Mouse (Mus musculus): ENCODE measurements around the gene Camk2g.

The Camk2g gene

DNA sequence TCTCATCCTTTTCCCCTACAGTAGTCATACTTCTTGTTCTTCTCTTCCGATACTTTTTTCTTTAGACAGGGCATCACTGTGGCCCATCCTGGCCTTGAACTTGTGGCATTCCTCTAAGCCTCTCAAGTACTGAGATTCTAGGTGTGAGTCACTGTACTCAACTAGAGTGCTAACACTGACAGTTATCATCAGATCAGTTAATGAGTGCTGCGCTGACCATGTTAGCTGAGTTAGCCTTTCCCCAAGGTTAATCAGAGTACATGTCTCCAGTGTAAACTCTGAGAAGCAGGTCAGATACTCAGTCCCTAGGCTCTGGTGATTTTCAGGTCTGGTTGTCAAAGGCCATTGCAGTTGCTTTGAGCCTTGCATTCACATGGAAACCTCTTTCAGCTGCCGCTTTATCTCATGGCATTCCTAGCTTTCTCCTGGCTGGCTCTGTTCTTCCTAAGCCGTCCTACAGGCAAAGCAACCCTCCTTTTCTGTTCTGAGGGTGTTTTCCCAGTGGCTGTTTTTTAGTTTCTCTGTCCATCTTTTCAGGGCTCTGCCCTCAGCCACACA is 44.3 kb downstream of the Camk2g start:
- in situ Hi-C loops (cut with MboI; ENCODE audit: unreplicated experiment in 2 of 2), result loop anchor here in 1 of 2 experiments (25.0 kb wide), 1 partner anchor 113 kb away; no protein-coding TSS in a partner anchor

DNA sequence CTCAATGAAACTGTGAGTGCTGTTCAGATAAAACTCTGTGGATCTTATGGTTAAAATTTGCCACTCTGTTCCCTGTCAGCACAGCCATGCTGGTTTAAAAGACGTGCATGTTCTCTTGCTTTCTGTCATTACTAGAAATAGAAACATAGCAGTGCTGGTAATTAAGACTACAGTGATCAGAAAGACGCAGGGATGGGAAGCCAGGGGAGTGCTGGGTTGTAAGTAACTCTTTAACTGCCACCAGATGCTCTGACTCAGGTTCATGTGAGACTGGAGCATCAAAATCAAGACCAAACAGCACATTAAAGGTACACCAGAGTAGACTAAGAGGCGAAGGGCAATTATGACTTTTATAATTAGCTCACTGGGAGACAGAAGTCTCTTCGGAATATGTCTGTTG is 45.5 kb downstream of the Camk2g start:
- in situ Hi-C loops (cut with MboI; ENCODE audit: unreplicated experiment in 2 of 2), result no loop called here

DNA sequence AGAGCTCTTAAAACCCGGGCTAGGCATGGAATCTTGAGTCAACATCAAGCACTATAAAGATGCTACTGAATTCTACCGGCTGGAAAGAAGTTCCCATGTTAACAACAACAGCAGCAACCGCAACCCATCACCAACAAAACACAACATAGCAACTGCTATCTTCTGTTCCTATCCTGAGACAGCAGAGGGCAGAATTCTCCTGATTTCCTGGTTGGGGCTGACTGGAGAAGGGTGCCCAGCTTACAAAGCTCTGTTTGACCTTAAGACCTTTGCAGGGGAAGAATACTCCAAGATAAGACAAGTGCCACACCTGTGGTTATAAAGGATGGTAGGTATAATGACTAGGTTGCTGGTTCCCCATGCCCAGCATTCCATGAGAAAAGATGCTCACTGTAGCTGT is 47.0 kb downstream of the Camk2g start:
- in situ Hi-C loops (cut with MboI; ENCODE audit: unreplicated experiment in 2 of 2), result no loop called here

DNA sequence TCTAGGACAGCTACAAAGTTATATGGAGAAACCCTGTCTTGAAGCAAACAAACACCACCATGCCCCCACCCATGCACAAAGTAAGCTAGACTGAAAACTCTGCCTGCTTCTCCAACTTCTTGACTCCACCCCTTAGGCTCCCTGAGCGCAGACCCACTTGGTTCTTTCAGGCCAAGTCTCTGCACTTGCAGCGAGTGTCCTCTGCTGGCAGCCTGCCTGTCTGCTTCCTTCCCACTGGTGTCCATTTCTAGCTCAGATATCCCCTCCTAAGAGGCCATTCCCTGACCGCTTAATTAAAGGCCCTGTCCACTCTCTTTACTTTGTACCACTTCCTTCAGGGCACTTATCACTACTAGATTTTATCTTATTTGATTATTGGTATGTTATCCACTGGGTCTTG is 50.3 kb downstream of the Camk2g start:
- in situ Hi-C loops (cut with MboI; ENCODE audit: unreplicated experiment in 2 of 2), result no loop called here

DNA sequence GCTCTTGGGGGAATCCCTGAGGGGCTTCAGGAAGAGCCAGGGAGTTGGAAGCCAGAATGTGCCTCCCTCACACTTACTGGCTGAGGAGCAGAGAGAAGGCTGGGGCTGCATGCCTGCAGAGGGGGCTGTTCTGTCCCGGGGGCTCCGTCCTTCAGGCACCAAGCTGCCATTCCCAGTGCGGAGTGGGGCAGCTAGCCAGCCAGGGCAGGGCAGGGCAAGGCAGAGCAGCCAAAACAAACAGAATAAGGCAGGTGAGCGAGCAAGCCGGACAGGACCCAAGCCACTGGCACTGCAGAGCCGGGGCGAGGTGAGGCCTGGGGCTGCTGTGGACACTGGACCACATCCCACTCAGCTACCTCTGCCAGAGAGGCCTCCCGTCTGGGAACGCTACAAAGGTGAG is 52.6 kb downstream of the Camk2g start:
- in situ Hi-C loops (cut with MboI; ENCODE audit: unreplicated experiment in 2 of 2), result no loop called here

DNA sequence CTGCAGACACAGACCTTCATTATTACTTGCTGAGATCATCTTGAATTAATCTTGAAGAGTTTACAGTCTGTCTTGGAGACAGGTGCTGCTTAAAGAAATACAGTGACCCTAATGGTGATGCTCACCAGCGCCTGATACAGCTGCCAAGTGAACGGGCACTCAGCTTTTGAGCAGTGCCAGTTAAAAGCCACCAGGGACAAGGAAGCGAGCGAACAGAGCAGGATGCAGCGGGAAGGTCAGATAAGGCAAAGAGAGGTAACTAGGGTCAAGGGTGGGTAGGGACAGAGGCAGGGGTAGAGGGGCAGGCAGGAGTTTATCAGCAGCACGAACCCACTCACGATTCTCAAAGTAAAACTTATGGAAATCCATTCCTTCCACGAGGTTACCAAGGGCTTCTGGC is 55.4 kb downstream of the Camk2g start:
- in situ Hi-C loops (cut with MboI; ENCODE audit: unreplicated experiment in 2 of 2), result no loop called here

DNA sequence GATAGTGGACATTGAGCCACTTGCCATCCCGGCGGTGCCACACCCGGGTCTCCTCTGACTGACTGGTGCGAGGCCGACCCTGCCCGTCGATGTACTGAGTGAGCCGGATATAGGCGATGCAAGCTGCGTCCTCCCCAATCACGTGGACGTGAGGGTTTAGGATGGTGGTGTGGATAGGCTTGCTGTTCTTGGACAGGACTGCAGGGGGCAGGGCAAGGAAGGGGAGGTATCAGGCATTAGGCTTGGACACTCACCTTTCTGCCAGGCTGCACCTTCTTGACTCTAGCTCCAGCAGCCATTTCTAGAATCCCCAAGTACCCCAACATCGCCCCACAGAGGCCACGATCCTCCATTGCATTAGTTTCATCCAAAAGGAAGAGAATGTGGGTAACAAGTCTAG is 56.6 kb downstream of the Camk2g start:
- in situ Hi-C loops (cut with MboI; ENCODE audit: unreplicated experiment in 2 of 2), result no loop called here

DNA sequence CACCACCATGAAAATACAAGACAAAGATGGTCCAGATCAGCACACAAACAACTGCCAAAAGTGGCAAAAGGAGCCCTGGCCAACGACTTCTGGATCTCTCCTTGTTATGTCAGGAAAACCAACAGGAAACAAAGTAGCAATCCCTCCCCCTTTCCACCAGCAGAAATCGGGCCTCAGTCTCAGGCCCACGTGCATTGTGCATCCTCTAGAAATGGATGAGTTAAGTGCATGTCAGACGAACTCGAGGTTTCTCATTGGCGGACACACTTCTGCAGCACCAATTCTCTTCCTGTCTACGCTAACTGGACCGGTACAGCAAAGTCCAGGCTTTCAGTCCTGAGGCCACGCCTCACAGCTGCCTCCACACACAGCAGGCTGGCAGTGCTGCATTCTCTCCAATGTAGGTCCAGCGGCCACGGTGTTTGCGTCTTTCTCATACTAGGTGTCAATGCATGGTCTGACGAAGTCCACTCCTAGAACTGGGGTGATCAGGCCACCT is 57.9 kb downstream of the Camk2g start:
- in situ Hi-C loops (cut with MboI; ENCODE audit: unreplicated experiment in 2 of 2), result no loop called here

DNA sequence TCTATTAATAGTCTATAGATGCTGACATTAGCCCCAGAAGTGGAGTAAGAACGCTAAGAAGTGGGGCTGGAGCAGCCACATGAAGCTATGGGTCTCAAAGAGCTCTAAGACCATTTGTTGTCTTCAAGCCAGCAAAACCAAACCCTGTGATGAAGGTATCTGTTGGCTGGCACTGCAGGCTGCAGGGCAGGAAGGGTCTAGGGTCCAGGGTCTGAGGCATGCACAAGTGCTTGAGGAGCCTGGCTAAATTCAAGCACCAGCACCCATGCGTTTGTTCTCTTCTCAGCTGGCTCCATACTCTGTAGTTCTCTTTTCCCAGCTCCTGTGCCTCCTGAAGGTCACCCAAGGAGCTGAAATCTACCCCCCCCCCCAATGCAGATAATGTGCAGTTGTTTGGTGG is 58.8 kb downstream of the Camk2g start:
- in situ Hi-C loops (cut with MboI; ENCODE audit: unreplicated experiment in 2 of 2), result no loop called here

DNA sequence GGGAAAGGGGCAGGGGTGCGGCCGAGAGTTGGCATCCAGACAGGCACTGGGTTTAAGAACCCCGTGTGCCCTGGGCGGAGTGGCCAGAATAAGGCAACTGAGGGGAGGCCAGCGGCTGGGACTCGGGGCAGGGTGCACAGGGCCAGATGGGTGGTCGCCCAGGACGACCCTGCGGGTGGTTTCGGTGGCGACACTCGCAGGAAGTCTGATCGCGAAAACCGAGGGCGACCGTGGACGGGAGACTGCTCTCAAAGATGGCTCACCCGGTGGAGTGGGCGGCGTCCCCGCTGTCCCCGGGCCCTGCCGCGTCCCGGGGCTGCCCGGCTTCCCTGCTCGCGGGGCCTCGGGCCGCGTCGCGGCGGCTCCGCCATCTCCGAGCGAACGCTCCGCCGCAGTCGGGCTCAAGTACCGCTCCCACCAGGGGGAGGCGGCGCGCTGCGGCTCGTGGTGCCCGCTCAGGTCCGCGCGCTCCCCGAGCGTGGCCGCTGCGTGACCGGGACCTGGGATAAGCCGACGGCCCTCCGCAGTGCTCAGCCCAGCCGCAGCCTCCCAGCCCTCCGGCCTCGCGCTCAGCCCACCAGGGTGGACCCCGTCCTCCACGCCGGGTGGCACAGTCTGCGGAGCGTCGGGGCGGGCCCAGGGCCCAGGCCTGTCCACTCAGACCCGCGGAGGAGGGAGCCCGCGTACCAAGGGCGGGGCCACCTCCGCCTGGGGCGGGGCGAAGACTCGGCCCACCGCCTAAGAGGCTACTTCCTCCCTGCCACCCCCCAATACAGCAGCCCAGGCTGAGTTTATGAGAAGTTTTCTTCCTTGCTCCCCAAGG is 59.7 kb downstream of the Camk2g start, which contains the start of gene Ndst2:
Gene Ndst2 (minus strand): TSS at position 611 of the 823 bp plus-strand sequence.
- in situ Hi-C loops (cut with MboI; ENCODE audit: unreplicated experiment in 2 of 2), result no loop called here

DNA sequence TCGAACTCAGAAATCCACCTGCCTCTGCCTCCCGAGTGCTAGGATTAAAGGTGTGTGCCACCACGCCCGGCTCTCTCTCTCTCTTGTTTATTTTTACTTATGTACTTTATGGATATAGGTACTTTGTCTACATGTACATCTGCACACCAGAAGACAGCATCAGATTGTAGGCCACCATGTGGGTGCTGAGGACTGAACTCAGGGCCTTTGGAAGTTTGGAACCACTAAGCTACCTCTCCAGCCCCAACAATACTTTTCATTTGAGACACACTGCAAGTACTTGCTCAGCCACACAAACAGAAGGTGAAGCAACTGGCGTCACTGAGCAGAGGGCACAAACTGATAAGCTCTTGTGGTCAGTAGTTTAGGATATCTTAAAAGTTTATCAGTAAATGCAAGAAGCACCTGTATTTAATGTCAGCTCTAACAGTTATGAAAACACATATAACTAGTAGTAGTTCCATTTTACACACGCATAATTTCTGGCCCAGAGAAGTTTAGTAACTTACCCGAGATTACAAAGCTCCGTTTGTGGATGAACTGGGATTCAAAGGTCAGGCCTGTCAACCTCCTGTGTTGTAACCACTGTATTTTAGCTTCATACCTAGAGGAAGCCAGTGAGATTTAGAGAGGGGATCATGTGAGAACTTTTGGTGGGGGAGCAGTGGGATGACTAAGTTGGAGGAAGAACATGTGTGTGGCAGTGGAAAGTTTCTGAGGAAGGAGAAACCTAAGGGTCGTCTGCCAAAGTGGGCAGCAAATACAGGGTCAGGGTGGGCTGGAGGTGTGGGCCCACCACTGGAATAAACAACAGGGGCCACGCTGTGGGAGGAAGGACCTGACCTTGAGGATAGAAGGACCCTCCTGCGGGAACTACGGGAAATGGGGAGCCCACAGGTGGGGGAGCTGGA is 60.6 kb downstream of the Camk2g start:
- in situ Hi-C loops (cut with MboI; ENCODE audit: unreplicated experiment in 2 of 2), result no loop called here

DNA sequence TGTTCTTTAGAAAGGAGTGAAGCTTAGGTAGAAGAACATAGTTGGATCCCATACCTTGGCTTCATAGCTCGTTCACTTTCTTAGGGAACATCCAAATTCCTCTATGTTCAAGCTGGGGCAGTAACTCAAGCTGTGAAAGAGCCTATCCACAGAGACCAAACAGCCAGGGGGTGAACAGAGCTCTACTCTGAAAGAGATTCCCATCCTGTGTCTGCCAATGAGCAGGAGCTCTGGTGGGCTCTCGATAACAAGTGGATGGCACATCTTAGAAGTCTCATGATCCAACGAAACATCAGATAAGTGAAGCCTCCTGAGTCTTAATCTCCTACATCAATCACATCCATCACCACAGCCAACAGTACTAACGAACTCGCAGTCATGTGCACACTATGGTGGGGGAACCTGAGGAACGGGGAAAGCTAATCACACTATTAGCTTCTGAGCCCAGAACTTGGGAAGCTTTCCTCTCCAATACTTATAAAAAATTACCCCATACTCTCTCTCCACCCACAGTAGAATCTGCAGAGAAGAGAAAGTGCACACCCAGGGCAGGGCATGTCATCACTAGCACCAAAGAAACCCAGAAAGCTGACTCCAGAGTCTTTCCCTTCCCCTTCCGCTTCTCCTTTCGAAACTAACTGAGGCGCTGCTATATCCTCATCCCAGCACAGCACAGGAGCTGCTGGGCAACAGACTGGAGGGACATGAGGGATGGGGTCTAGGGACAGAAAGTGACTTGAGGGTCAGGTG is 62.9 kb downstream of the Camk2g start:
- in situ Hi-C loops (cut with MboI; ENCODE audit: unreplicated experiment in 2 of 2), result no loop called here

DNA sequence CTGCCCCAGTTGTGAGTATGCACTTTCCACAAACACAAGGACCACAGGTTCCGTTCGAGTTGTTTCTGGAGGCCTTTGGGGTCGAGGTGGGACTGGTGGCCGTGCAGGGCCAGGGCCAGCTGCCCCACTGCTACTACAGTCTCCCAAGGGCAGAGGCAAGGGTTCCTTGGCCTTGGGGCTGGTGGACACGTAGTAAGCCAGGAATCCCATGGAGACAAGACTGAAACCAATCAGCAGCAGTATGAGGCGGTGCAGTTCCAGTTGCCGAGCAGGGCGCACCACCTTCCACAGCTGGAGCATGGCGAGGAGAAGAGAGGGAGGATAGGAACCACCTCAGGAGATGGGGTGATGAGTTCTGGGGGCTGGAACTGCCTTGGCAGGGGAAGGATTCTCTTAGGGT is 64.0 kb downstream of the Camk2g start:
- in situ Hi-C loops (cut with MboI; ENCODE audit: unreplicated experiment in 2 of 2), result no loop called here

DNA sequence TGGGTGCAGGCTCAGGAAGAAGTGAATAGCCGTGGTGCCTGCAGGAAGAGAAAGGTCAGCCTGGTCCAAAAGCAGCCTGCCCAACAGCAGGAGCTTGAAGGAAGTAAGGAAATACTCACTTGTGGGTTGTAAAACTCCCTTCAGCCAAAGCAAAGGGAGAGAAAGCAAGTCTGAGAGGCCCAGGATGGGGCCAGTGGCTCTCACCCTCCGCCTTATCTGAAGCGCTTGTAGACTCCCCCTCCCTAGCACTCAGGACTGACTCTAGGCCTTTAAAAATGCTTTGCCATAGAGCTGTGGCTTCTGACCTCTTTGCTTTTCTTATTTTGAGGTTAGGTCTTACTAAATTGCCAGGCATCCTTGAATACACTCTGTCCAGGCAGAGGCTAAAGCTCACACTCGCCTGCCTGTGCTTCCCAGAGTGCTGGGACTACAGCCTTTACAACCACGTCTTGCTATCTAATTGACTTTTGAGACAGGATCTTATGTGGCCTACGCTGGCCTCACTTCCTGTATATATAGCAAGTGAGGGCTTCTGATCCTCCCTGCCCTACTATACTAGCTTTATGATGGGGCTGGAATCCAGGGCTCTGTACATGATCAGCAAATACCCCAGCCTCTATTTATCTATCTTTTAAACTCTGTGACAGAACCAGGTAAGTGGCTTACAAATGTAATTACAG is 68.1 kb downstream of the Camk2g start:
- in situ Hi-C loops (cut with MboI; ENCODE audit: unreplicated experiment in 2 of 2), result no loop called here

DNA sequence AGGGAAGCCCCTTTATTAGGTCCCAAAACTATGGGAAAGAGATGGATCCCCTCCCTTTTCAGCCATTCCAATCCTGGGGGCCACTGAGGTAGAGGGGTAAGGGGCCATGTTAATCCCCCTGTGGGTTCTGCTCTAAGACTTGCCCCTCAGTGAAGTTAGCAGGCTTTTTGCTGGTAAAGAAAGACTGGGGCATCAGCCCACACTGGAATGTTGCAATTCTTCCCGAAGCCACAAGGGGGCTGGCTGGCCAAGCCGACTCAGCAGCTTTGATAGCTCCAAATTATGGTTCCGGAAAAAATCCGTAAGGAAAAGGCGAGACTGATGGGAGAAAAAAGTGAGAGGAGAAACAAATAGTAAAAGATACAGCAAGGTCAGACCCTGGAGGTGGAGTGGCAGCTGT is 69.8 kb downstream of the Camk2g start:
- in situ Hi-C loops (cut with MboI; ENCODE audit: unreplicated experiment in 2 of 2), result no loop called here

DNA sequence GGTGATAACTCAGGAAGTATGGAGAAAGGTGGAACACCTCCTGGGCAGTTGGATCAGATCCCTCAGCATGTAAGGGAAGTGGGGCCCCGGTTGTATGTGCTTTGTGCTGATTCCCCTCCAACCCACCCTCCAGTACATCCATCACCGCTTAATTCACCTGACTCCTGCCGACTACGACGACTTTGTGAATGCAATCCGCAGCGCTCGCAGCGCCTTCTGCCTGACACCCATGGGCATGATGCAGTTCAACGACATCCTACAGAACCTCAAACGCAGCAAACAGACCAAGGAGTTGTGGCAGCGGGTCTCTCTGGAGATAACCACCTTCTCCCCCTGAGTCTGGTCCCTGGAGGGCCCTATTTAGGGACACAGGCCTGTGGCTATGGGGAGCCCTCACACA is 70.9 kb downstream of the Camk2g start:
- in situ Hi-C loops (cut with MboI; ENCODE audit: unreplicated experiment in 2 of 2), result no loop called here

DNA sequence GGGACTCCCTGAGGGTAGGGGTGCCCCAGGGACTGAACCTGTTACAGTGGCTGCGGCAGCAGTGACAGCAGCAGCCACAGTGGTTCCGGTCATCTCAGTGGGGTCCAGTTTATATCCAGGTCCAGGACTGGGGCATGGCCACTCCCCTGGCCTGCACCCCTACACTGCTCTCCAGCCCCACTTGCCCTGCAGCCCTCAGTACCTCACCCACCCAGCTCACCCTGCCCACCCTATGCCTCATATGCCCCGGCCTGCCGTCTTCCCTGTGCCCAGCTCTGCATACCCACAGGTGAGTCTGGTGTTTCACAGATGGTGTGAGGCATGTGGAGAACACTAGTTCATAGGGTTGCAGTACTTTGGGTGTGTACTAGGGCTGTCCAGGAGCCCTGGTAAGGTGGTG is 72.5 kb downstream of the Camk2g start:
- in situ Hi-C loops (cut with MboI; ENCODE audit: unreplicated experiment in 2 of 2), result no loop called here

DNA sequence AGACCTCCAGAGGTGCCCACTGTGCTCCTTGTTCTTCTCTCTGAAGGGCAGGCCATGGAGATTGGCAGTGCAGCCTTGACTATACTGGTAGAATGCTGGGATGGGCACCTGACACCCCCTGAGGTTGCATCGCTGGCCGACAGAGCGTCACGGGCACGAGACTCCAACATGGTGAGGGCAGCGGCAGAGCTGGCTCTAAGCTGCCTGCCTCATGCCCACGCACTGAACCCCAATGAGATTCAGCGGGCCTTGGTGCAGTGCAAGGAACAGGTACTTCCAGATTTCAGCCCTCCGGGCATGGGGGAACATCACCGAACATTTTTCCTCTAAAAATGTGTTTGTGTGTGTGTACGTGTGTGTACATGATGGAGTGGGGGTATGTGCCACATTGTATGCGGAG is 74.1 kb downstream of the Camk2g start:
- in situ Hi-C loops (cut with MboI; ENCODE audit: unreplicated experiment in 2 of 2), result no loop called here

DNA sequence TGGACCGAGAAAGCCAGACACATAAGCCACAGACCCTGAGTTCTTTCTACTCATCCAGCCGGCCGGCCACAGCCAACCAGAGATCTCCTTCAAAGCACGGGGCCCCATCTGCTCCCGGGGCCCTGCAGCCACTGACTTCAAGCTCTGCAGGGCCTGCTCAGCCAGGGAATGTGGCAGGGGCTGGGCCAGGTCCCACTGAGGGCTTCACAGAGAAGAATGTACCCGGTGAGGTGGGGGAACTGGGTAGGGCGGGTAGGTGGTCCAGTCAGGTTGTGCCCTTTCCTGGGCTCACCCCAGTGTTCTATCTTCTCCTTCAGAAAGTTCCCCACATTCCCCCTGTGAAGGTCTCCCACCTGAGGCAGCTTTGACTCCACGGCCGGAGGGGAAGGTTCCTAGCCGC is 75.4 kb downstream of the Camk2g start:
- in situ Hi-C loops (cut with MboI; ENCODE audit: unreplicated experiment in 2 of 2), result no loop called here

DNA sequence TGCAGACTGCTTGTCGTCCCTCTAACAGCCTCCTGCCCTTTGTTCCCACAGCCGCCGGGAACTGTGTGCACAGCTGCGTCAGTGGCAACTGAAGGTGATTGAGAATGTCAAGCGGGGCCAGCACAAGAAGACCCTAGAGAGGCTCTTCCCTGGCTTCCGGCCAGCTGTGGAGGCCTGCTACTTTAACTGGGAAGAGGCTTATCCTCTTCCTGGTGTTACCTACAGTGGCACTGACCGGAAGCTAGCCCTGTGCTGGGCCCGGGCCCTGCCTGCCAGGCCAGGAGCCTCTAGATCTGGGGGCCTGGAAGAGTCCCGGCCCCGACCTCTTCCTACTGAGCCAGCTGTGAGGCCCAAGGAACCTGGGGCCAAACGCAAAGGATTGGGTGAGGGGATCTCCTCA is 80.1 kb downstream of the Camk2g start:
- in situ Hi-C loops (cut with MboI; ENCODE audit: unreplicated experiment in 2 of 2), result no loop called here
